Mouse (Mus musculus): ENCODE measurements around the gene Srms. TPM values are rescaled to one million over a fixed set of nuclear protein-coding genes. Genes with fewer than 3 reads are reported as not detected.

Srms gene
- total RNA-seq (2022): under 1 TPM in 2 of 4 experiments, not detected in 2; 0.22 to 0.24 TPM

GRCm38 (mm10) chr2:181213021-181213445, at the start of gene Srms:
TSS of gene Srms (minus strand) at chr2:181213185.
- no peak for DNase-seq (ENCODE audit: low spot score in 2 of 2)

- DNase-seq (ENCODE audit: low spot score in 2 of 2): no peak
These were observed 40.3 kb upstream of the Srms start for GRCm38 (mm10) chr2:181253248-181253647.

GRCm38 (mm10) chr2:181251841-181252240, 38.9 kb upstream of the Srms start:
- DNase-seq (ENCODE audit: low spot score in 2 of 2): no peak

- DNase-seq (ENCODE audit: low spot score in 2 of 2): no peak
These were observed 36.2 kb upstream of the Srms start for GRCm38 (mm10) chr2:181249217-181249616.

GRCm38 (mm10) chr2:181245031-181245430, 32.0 kb upstream of the Srms start:
- no peak for DNase-seq (ENCODE audit: low spot score in 2 of 2)

- DNase-seq (ENCODE audit: low spot score in 2 of 2): no peak
These were observed 30.9 kb upstream of the Srms start for GRCm38 (mm10) chr2:181243706-181244394.

GRCm38 (mm10) chr2:181242314-181242665, 29.3 kb upstream of the Srms start:
- DNase-seq (ENCODE audit: low spot score in 2 of 2): no peak

- DNase-seq (ENCODE audit: low spot score in 2 of 2): no peak
These were observed 28.8 kb upstream of the Srms start, which contains the start of gene Helz2 for GRCm38 (mm10) chr2:181241602-181242313. TSS of gene Helz2 (minus strand) at chr2:181242027.

GRCm38 (mm10) chr2:181240806-181241440, 27.9 kb upstream of the Srms start:
- no peak for DNase-seq (ENCODE audit: low spot score in 2 of 2)

- DNase-seq (ENCODE audit: low spot score in 2 of 2): no peak
These were observed 26.3 kb upstream of the Srms start for GRCm38 (mm10) chr2:181239261-181239660.

GRCm38 (mm10) chr2:181238861-181239260, 25.9 kb upstream of the Srms start:
- no peak for DNase-seq (ENCODE audit: low spot score in 2 of 2)

- DNase-seq (ENCODE audit: low spot score in 2 of 2): no peak
These were observed 25.2 kb upstream of the Srms start for GRCm38 (mm10) chr2:181238091-181238610.

GRCm38 (mm10) chr2:181237251-181238014, 24.4 kb upstream of the Srms start:
- DNase-seq (ENCODE audit: low spot score in 2 of 2): no peak

- DNase-seq (ENCODE audit: low spot score in 2 of 2): no peak
These were observed 22.9 kb upstream of the Srms start for GRCm38 (mm10) chr2:181235681-181236566.

- DNase-seq (ENCODE audit: low spot score in 2 of 2): no peak
These were observed 21.7 kb upstream of the Srms start for GRCm38 (mm10) chr2:181234680-181235079.

- no peak for DNase-seq (ENCODE audit: low spot score in 2 of 2)
These were observed 20.5 kb upstream of the Srms start for GRCm38 (mm10) chr2:181233443-181233842.

- no peak for DNase-seq (ENCODE audit: low spot score in 2 of 2)
These were observed 18.2 kb upstream of the Srms start for GRCm38 (mm10) chr2:181231171-181231570.

- DNase-seq (ENCODE audit: low spot score in 2 of 2): no peak
These were observed 15.3 kb upstream of the Srms start for GRCm38 (mm10) chr2:181228335-181228734.

- no peak for DNase-seq (ENCODE audit: low spot score in 2 of 2)
These were observed 14.1 kb upstream of the Srms start for GRCm38 (mm10) chr2:181227122-181227521.

- no peak for DNase-seq (ENCODE audit: low spot score in 2 of 2)
These were observed 12.0 kb upstream of the Srms start for GRCm38 (mm10) chr2:181224994-181225393.

Data from gastrocnemius, adult 8-10 months (tissue).